Mouse (Mus musculus): ENCODE data around the gene Slamf9. TPM values are rescaled to one million over a fixed set of nuclear protein-coding genes. Genes with fewer than 3 reads are reported as not detected.
A peak's percentile ranks its signal among the peaks of the same experiment; 100 is the strongest.

The Slamf9 gene
- polyA plus RNA-seq (2021): 0.08 TPM

- DNase-seq (ENCODE audit: low read depth, low spot score) (no peak), ATAC-seq (no peak)
- in situ Hi-C loops (cut with MboI; ENCODE audit: low pct_unique_long_range_greater_than_20kb): loop anchor here (25.0 kb wide), 1 partner anchor 438 kb away; the partner anchor contains the start of gene Vangl2
- H3K27me3 ChIP-seq: no peaks in the 10 kb centered on the region
- ChIA-PET CTCF (interaction anchor here (1.4 to 1.8 kb wide), 2 partner anchors 15 to 53 kb away, joined by 3 to 5 read pairs; no protein-coding TSS in a partner anchor), POLR2A (no interaction called here)
- TF ChIP-seq CTCF (IDR thresholded peaks at IDR 0.05): no peak
Measured at GRCm38 (mm10) chr1:172475054-172475741, at the start of gene Slamf9. Gene Slamf9 (plus strand): TSS chr1:172475358.

DNA sequence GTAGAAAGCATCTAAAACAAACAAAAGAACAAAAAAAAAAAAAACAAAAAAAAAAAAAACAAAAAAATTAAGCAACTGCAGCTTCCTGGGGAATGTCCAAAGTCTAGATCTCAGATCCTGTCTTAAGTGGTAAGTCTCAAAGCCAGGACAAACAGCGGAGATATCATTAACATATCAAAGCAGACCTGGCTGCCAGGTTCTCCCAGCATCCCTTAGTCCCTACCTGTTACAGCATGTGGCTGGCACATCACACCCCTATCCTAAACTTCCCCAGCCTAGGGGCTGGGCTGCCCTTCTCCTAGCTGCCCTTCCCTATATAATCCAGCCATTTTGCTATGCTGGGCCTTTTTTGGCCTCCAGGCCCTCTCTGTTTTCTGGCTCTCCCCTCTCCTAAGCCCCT, 48.7 kb upstream of the Slamf9 start:
- ATAC-seq: no peak
- ChIA-PET POLR2A (no interaction called here), CTCF (interaction anchor here (1.1 kb wide), 1 partner anchor 63 kb away, joined by 3 read pairs; no protein-coding TSS in a partner anchor)
- no peaks in the 10 kb centered on the region for H3K27me3 ChIP-seq
- in situ Hi-C loops (cut with MboI; ENCODE audit: low pct_unique_long_range_greater_than_20kb): no loop called here
- TF ChIP-seq CTCF (IDR thresholded peaks at IDR 0.05): no peak
- no peak for DNase-seq (ENCODE audit: low read depth, low spot score)

GRCm38 (mm10) chr1:172427841-172428240, 47.3 kb upstream of the Slamf9 start:
- ChIA-PET CTCF (interaction anchor here (1.1 kb wide), 1 partner anchor 62 kb away, joined by 3 read pairs; no protein-coding TSS in a partner anchor), POLR2A (no interaction called here)
- no peak for ATAC-seq
- H3K27me3 ChIP-seq: no peaks in the 10 kb centered on the region
- no peak for DNase-seq (ENCODE audit: low read depth, low spot score)
- TF ChIP-seq CTCF (IDR thresholded peaks at IDR 0.05): no peak
- in situ Hi-C loops (cut with MboI; ENCODE audit: low pct_unique_long_range_greater_than_20kb): no loop called here

DNA sequence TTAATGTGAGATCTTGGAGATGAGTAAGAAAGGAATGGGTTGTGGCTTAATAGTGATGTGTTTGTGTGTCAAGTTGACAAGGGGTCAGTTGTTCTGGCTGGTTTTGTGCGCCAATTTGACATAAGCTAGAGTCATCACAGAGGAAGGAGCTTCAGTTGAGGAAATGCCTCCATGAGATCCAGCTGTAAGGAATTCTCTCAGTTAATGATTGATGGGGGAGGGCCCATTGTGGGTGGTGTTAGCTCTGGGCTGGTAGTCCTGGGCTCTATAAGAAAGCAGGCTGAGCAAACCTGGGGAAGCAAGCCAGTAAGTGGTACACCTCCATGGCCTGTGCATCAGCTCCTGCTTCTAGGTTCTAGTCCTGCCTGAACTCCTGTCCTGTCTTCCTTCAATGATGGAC, 46.5 kb upstream of the Slamf9 start:
- POLR2A ChIA-PET: no interaction called here
- no peak for TF ChIP-seq CTCF (IDR thresholded peaks at IDR 0.05)
- ATAC-seq (no peak), DNase-seq (ENCODE audit: low read depth, low spot score) (no peak)
- in situ Hi-C loops (cut with MboI; ENCODE audit: low pct_unique_long_range_greater_than_20kb): no loop called here
- H3K27me3 ChIP-seq: no peaks in the 10 kb centered on the region
- CTCF ChIA-PET: interaction anchor here (0.8 to 1.3 kb wide), 2 partner anchors 17 to 63 kb away, joined by 3 to 4 read pairs; no protein-coding TSS in a partner anchor

DNA sequence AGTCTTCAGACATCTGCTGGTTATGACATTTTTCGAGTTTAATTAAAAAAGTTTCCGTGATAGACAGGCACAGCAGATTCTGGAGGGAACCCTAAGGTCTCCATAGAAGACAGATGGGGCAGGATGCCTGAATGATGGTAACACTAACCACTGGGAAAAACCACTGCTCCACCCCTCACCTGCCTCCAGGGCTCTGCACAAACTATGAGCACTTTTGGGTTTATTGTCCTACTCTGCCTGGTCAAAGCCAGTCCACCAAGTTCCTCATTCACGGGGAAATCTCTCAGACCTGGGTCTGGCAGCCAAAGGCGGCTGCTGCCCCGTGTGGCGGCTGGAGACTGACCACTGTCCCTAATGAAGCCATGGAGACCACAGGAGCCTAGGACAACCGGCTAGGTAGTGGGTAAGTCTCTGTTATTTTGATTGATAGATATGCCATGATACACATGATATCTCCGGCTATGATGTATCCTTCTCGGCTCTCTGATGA, 44.4 kb upstream of the Slamf9 start:
- ATAC-seq (no peak), DNase-seq (ENCODE audit: low read depth, low spot score) (no peak)
- CTCF ChIA-PET: interaction anchor here (2.5 kb wide), 1 partner anchor 22 kb away, joined by 7 read pairs; no protein-coding TSS in a partner anchor

GRCm38 (mm10) chr1:172431836-172432586, 43.1 kb upstream of the Slamf9 start:
- in situ Hi-C loops (cut with MboI; ENCODE audit: low pct_unique_long_range_greater_than_20kb): no loop called here
- no peaks in the 10 kb centered on the region for H3K27me3 ChIP-seq
- ChIA-PET POLR2A (no interaction called here), CTCF (interaction anchor here (2.5 kb wide), 1 partner anchor 23 kb away, joined by 7 read pairs; no protein-coding TSS in a partner anchor)
- DNase-seq (ENCODE audit: low read depth, low spot score): no peak
- TF ChIP-seq CTCF (IDR thresholded peaks at IDR 0.05): no peak
- ATAC-seq: no peak

More for the DNA sequence above, 44.4 kb upstream of the Slamf9 start:
- POLR2A ChIA-PET: no interaction called here
- no peak for TF ChIP-seq CTCF (IDR thresholded peaks at IDR 0.05)
- no peaks in the 10 kb centered on the region for H3K27me3 ChIP-seq
- in situ Hi-C loops (cut with MboI; ENCODE audit: low pct_unique_long_range_greater_than_20kb): no loop called here

GRCm38 (mm10) chr1:172432587-172432955, 42.6 kb upstream of the Slamf9 start:
- no peak for DNase-seq (ENCODE audit: low read depth, low spot score)
- in situ Hi-C loops (cut with MboI; ENCODE audit: low pct_unique_long_range_greater_than_20kb): no loop called here
- ChIA-PET POLR2A (no interaction called here), CTCF (no interaction called here)
- H3K27me3 ChIP-seq: no peaks in the 10 kb centered on the region
- no peak for TF ChIP-seq CTCF (IDR thresholded peaks at IDR 0.05)
- ATAC-seq: no peak

- no peak for ATAC-seq
- TF ChIP-seq CTCF (IDR thresholded peaks at IDR 0.05): no peak
- in situ Hi-C loops (cut with MboI; ENCODE audit: low pct_unique_long_range_greater_than_20kb): no loop called here
Measured at GRCm38 (mm10) chr1:172433012-172433850, 41.9 kb upstream of the Slamf9 start.

GRCm38 (mm10) chr1:172433851-172434165, 41.4 kb upstream of the Slamf9 start:
- no peaks in the 10 kb centered on the region for H3K27me3 ChIP-seq
- ATAC-seq (no peak), DNase-seq (ENCODE audit: low read depth, low spot score) (no peak)
- TF ChIP-seq CTCF (IDR thresholded peaks at IDR 0.05): no peak
- in situ Hi-C loops (cut with MboI; ENCODE audit: low pct_unique_long_range_greater_than_20kb): no loop called here
- POLR2A ChIA-PET: no interaction called here
- CTCF ChIA-PET: interaction anchor here (0.8 to 1.3 kb wide), 4 partner anchors 9 to 56 kb away, joined by 3 read pairs; no protein-coding TSS in a partner anchor

More at GRCm38 (mm10) chr1:172433012-172433850, 41.9 kb upstream of the Slamf9 start:
- POLR2A ChIA-PET: no interaction called here
- CTCF ChIA-PET: interaction anchor here (0.8 to 1.2 kb wide), 2 partner anchors 8 to 11 kb away, joined by 3 read pairs; no protein-coding TSS in a partner anchor
- no peaks in the 10 kb centered on the region for H3K27me3 ChIP-seq
- DNase-seq (ENCODE audit: low read depth, low spot score): no peak

GRCm38 (mm10) chr1:172436785-172437184, 38.4 kb upstream of the Slamf9 start:
- no peaks in the 10 kb centered on the region for H3K27me3 ChIP-seq
- in situ Hi-C loops (cut with MboI; ENCODE audit: low pct_unique_long_range_greater_than_20kb): no loop called here
- ATAC-seq: peak; percentile 86
- CTCF ChIA-PET: interaction anchor here (0.9 to 1.3 kb wide), 2 partner anchors 16 to 18 kb away, joined by 3 read pairs; no protein-coding TSS in a partner anchor
- TF ChIP-seq CTCF (IDR thresholded peaks at IDR 0.05): no peak
- POLR2A ChIA-PET: interaction anchor here (1.0 kb wide), 1 partner anchor 11 kb away, joined by 3 read pairs; no protein-coding TSS in a partner anchor
- DNase-seq (ENCODE audit: low read depth, low spot score): no peak

All from Patski (cell line).